Comparison of ENCODE assay signal across 8 mouse cellular contexts in the genomic region with DNA sequence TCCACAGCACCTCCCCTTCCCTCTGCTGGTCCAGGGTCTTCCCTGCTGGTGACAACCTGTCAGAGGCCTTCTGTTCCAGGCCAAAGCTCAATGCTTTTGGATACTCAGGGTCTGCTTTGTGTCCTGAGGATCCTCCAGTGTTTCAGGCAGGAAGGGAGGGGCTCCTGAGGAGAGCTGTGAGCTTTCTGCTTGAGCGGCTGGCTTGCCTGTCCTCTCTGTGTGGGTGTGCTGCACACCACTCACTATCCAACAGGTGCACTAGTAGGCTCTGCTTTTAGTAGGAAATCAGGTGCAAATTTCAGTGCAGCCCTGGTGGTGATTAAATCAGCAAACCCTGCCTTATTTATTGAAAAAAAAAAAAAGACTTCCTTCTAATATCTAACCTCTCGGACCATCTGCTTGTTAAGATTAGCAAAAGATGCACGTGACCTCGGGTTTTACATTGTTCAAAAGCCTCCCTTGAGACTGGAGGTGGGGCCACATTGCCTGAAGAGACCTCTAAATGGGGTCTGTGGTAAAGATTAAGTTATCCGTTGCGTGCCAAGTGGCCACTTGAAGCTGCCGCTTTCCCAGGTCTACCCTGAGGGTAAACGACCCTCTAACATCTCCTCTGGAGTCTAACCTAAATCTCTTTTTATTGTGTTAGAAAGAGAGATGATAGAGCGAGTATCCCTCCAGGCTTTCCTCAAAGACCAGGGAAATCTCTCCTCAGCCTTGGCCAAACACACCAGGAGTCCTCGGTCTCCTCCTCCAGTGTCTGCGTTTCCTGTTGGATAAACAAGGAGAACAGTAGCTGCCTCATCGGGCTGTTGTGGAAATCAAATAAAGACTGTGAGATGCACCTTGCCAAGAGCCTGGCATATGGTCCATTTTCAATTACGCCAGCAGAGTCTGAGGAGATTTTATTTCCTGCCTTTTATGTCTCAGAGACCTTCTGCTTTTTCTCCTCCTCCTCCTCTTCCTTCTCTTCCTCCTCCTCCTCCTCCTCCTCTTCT. TPM values are rescaled to one million over a fixed set of nuclear protein-coding genes. Genes with fewer than 3 reads are reported as not detected.
DNase-seq lines count a peak whose midpoint lies in the region; ATAC-seq and TF ChIP-seq lines count a peak whose summit lies in the region.

No protein-coding gene starts in this region.

- H3K4me3 ChIP-seq in layer of hippocampus, adult 2 months: no peak overlapping the region
- no peak overlapping the region for H3K4me3 ChIP-seq in heart, embryonic 16.5 days (ENCODE audit: low read length)
- H3K4me3 ChIP-seq in midbrain, embryonic 14.5 days (replicated peaks; ENCODE audit: low read depth, low read length): no peak overlapping the region

- peaks cover 4% of the 10 kb centered on the region; the same call in 1 of the 2 replicates for H3K36me3 ChIP-seq in heart, embryonic 16.5 days (ENCODE audit: control insufficient read depth, insufficient read depth)
- H3K36me3 ChIP-seq in midbrain, embryonic 14.5 days (ENCODE audit: control insufficient read depth, insufficient read depth, low read length): no peaks in the 10 kb centered on the region

- H3K27ac ChIP-seq in layer of hippocampus, adult 2 months: peak overlapping the region; percentile 87
- no peak overlapping the region for H3K27ac ChIP-seq in heart, embryonic 16.5 days (ENCODE audit: low read length)
- peak overlapping the region; percentile 94 for H3K27ac ChIP-seq in midbrain, embryonic 14.5 days (replicated peaks; ENCODE audit: low read depth, low read length)

- WGBS in heart, embryonic 16.5 days: 32% methylated on average over 13 of the region's 13 CpGs
- WGBS in midbrain, embryonic 14.5 days: 11% methylated on average over 13 of the region's 13 CpGs

- no peaks in the 10 kb centered on the region for H3K9me3 ChIP-seq in heart, embryonic 16.5 days (replicated peaks; ENCODE audit: control insufficient read depth, low read length)
- no peaks in the 10 kb centered on the region for H3K9me3 ChIP-seq in midbrain, embryonic 14.5 days (ENCODE audit: control insufficient read depth, low read length)

- ATAC-seq in heart, embryonic 16.5 days (replicated peaks; ENCODE audit: extremely low read depth, insufficient read depth, low FRiP score): 0 out of 2 replicates have a peak, but pooled peaks have one; percentile 14
- ATAC-seq in midbrain, embryonic 14.5 days (ENCODE audit: low FRiP score, low TSS enrichment): peak; percentile 68; the same call in 1 of the 2 replicates

- no peaks in the 10 kb centered on the region for H3K27me3 ChIP-seq in heart, embryonic 16.5 days (ENCODE audit: control insufficient read depth, insufficient read depth, low read length)
- H3K27me3 ChIP-seq in midbrain, embryonic 14.5 days (ENCODE audit: control insufficient read depth, insufficient read depth, low read length): no peaks in the 10 kb centered on the region

- DNase-seq in layer of hippocampus, adult 2 months (ENCODE audit: low spot score in 2 of 2): peak in 1 of 2 experiments; percentile 32
- DNase-seq in layer of hippocampus, adult 9-11 months: no peak
- peak; percentile 70 for DNase-seq in cerebellum, adult 11-12 months
- DNase-seq in midbrain, embryonic 14.5 days: peak; percentile 71
- DNase-seq in thymus, adult 18-20 months: no peak
- DNase-seq in testis, postnatal 14 days (ENCODE audit: low spot score): no peak
- DNase-seq in c-Kit-positive CD71-positive TER-119-positive erythroid progenitor cells, embryonic 14.5 days (ENCODE audit: low spot score): no peak

- TF ChIP-seq CTCF in layer of hippocampus, adult 2 months (conservative IDR thresholded peaks at IDR 0.05): no peak

- H3K4me2 ChIP-seq in heart, embryonic 16.5 days (ENCODE audit: low read depth, low read length): no peak overlapping the region
- H3K4me2 ChIP-seq in midbrain, embryonic 14.5 days (ENCODE audit: low read length): peak overlapping the region; percentile 50

- H3K9ac ChIP-seq in heart, embryonic 16.5 days (ENCODE audit: low read length): no peak overlapping the region
- peak overlapping the region; percentile 41; the same call in 1 of the 2 replicates for H3K9ac ChIP-seq in midbrain, embryonic 14.5 days (replicated peaks; ENCODE audit: low read length)

- peaks cover 25% of the 10 kb centered on the region for H3K4me1 ChIP-seq in heart, embryonic 16.5 days (ENCODE audit: control insufficient read depth, insufficient read depth, low read length)
- H3K4me1 ChIP-seq in midbrain, embryonic 14.5 days (ENCODE audit: control insufficient read depth, insufficient read depth, low read length): peaks cover 48% of the 10 kb centered on the region

RNA-seq across cellular contexts. Expression of a gene that starts 42.5 kb away (rescaled TPM):
- total RNA-seq in layer of hippocampus, adult 2 months (2021): 10 to 100 TPM; 31.1 to 35.3 TPM
- polyA plus RNA-seq in heart, embryonic 16.5 days (2015; fragmentation: Nextera tagmentation; extraction: Ambion mirVana): 15.2 and 17.6 TPM in 2 replicates
- 29.6 and 31.1 TPM in 2 replicates for polyA plus RNA-seq in midbrain, embryonic 14.5 days (2014; fragmentation: Nextera tagmentation; extraction: Ambion mirVana)

Comparison
In these comparisons a context has a peak if more than half of its experiments do, and no peak if none do; other contexts are left out.
1. DNase-seq: peak in cerebellum, adult 11-12 months (single experiment) and midbrain, embryonic 14.5 days (single experiment); none in layer of hippocampus, adult 9-11 months (single experiment), thymus, adult 18-20 months (0 of 2), testis, postnatal 14 days (single experiment) and c-Kit-positive CD71-positive TER-119-positive erythroid progenitor cells, embryonic 14.5 days (single experiment).